Mouse (Mus musculus) lung, postnatal 0 days (tissue): ENCODE data around the gene Zfp768. TPM values are rescaled to one million over a fixed set of nuclear protein-coding genes. Genes with fewer than 3 reads are reported as not detected.

ENCODE experiments used
- ATAC-seq: fragments of 200-750 bp; cut with Nextera tagmentation; 2 replicates; pipeline ENCODE4 v1.8.0; 2017; ENCODE audit warnings: moderate library complexity
- DNase-seq: peaks from one replicate; pipeline ENCODE4 v3.0.0-alpha.2; 2016; ENCODE audit warnings: low spot score
- H3K27ac ChIP-seq: fragments of 300-500 bp; sonication (generic); 2 replicates; pipeline ENCODE4 v1.5.1; 2014; ENCODE audit warnings: antibody characterized with exemption, mild to moderate bottlenecking, low read length, mixed read lengths
- H3K27me3 ChIP-seq: fragments of 300-500 bp; sonication (generic); replicated peaks from 2 replicates; pipeline ENCODE4 v1.6.1; 2014; ENCODE audit warnings: low read length, mixed read lengths; ENCODE audit not compliant: insufficient read depth
- H3K36me3 ChIP-seq: fragments of 300-500 bp; sonication (generic); 2 replicates; pipeline ENCODE4 v1.6.1; 2014; ENCODE audit warnings: low read length, mixed read lengths; ENCODE audit not compliant: insufficient read depth
- H3K4me1 ChIP-seq: fragments of 300-500 bp; sonication (generic); 2 replicates; pipeline ENCODE4 v1.6.1; 2014; ENCODE audit warnings: antibody characterized with exemption, low read depth, low read length, mixed read lengths; ENCODE audit not compliant: insufficient read depth
- H3K4me2 ChIP-seq: fragments of 300-500 bp; sonication (generic); replicated peaks from 2 replicates; pipeline ENCODE4 v1.6.1; 2014; ENCODE audit warnings: low read depth, mild to moderate bottlenecking, low read length, moderate library complexity, mixed read lengths
- H3K4me3 ChIP-seq: fragments of 300-500 bp; sonication (generic); 2 replicates; pipeline ENCODE4 v1.5.1; 2014; ENCODE audit warnings: low read depth, low read length
- H3K9ac ChIP-seq: fragments of 300-500 bp; sonication (generic); replicated peaks from 2 replicates; pipeline ENCODE4 v1.6.1; 2014; ENCODE audit warnings: low read depth, mild to moderate bottlenecking
- H3K9me3 ChIP-seq: fragments of 300-500 bp; sonication (generic); 2 replicates; pipeline ENCODE4 v1.6.1; 2016; ENCODE audit warnings: low read length, mixed read lengths
- CTCF ChIP-seq: IDR thresholded peaks from 2 replicates; pipeline ENCODE4 v1.5.1; 2016; ENCODE audit warnings: antibody characterized with exemption, mild to moderate bottlenecking
- EP300 ChIP-seq: IDR thresholded peaks from 2 replicates; pipeline ENCODE4 v1.6.1; 2016; ENCODE audit warnings: antibody characterized with exemption, mild to moderate bottlenecking, control low read depth
- WGBS: fragments of 180-500 bp; shearing (Covaris S2); extraction: QIAGEN DNeasy Blood & Tissue Kit; methylation state at CpG from one replicate; pipeline ENCODE4 v1.1.7; 2014; 5-methylcytosine and 5-hydroxymethylcytosine counted together
- polyA plus RNA-seq: library from polyadenylated mRNA; unstranded; fragments of >200 nt; fragmentation: Nextera tagmentation; extraction: Ambion mirVana; gene quantifications from 2 replicates; pipeline ENCODE4 v1.2.1, GENCODE M21; 2015

The Zfp768 gene
- polyA plus RNA-seq, 1 experiment from 2014 or later: 12.8 TPM

GRCm38 (mm10) chr7:127341356-127341755 is 4.0 kb downstream of the Zfp768 start:
- ATAC-seq (no peak), DNase-seq (no peak)
- H3K4me2 ChIP-seq: no peak overlapping the region
- 0 out of 2 replicates have a peak, but pooled peaks cover 4% of the 10 kb centered on the region for H3K36me3 ChIP-seq
- H3K9ac ChIP-seq: no peak overlapping the region
- H3K9me3 ChIP-seq: no peaks in the 10 kb centered on the region
- WGBS: 96% methylated on average over 8 of the region's 8 CpGs
- TF ChIP-seq CTCF: no peak
- TF ChIP-seq EP300: no peak
- H3K4me3 ChIP-seq: no peak overlapping the region
- no peaks in the 10 kb centered on the region for H3K4me1 ChIP-seq
- H3K27ac ChIP-seq: no peak overlapping the region
- H3K27me3 ChIP-seq: no peaks in the 10 kb centered on the region

DNA sequence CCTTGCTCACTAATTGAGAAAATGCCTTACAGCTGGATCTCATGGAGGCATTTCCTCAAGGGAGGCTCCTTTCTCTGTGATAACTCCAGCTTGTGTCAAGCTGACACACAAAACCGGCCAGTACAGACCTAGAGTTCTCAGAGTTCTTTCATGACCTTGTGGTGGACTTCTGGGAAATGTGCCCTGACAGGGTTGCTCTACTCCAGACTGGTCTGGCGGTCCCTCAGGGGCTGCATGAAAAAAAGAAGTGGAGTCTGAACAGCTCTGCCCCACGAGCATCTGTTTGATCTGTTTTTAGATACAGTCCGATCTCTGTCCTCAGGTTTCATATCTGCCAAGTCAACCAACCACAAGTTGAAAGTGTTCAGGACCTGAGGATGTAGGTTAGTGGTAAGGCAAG is 7.8 kb downstream of the Zfp768 start:
- Histone ChIP-seq H3K9ac (no peak overlapping the region), H3K4me2 (no peak overlapping the region), H3K4me1 (no peaks in the 10 kb centered on the region), H3K4me3 (no peak overlapping the region), H3K9me3 (no peaks in the 10 kb centered on the region), H3K27me3 (no peaks in the 10 kb centered on the region), H3K27ac (no peak overlapping the region), H3K36me3 (no peaks in the 10 kb centered on the region)
- ATAC-seq (no peak), DNase-seq (no peak)
- 61% methylated on average over 4 of the region's 4 CpGs for WGBS
- no peak for TF ChIP-seq EP300
- no peak for TF ChIP-seq CTCF

DNA sequence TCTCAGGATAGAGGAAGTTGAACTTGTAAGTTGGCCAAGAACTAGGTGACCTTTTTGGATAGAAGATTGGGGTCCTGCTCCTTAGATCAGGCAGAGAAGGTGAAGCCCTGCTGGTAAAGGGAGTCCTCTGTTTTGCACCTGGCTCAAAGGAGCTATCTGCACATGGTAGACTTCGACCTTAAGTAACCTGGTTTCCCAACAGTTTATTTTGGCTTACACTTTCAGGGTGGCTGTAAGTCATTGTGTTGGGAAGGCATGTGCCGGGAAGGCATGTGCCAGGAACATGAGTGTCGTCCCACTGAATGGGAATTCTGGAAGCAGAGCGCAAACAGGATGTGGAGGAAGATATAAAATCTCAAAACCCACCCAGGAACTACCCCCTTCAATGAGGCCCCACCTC is 9.8 kb downstream of the Zfp768 start:
- Histone ChIP-seq H3K4me2 (no peak overlapping the region), H3K4me1 (no peaks in the 10 kb centered on the region), H3K36me3 (no peaks in the 10 kb centered on the region), H3K27me3 (no peaks in the 10 kb centered on the region), H3K9me3 (no peaks in the 10 kb centered on the region), H3K27ac (no peak overlapping the region), H3K4me3 (no peak overlapping the region), H3K9ac (no peak overlapping the region)
- TF ChIP-seq CTCF (no peak), EP300 (no peak)
- DNase-seq (no peak), ATAC-seq (no peak)
- 64% methylated on average over 4 of the region's 4 CpGs for WGBS

DNA sequence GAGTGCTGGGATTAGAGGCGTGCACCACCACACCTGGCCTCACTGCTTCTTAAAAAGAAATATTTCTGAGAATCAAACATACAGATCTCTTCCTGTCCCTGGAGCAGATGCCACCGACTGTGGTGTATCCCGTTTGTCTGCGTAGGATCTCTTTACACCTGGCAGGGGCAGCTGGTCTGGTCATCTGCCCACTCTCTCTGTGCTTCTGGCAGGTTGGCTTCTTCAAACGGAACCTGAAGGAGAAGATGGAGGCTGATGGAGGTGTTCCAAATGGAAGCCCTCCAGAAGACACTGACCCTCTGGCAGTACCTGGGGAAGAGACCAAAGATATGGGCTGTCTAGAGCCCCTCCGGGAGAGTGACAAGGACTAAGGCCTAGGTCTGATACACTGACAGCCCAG is 12.1 kb downstream of the Zfp768 start:
- WGBS: 74% methylated on average over 6 of the region's 6 CpGs
- DNase-seq: no peak
- Histone ChIP-seq H3K27me3 (no peaks in the 10 kb centered on the region), H3K27ac (no peak overlapping the region), H3K36me3 (no peaks in the 10 kb centered on the region), H3K9ac (no peak overlapping the region), H3K4me1 (no peaks in the 10 kb centered on the region), H3K9me3 (no peaks in the 10 kb centered on the region), H3K4me2 (no peak overlapping the region), H3K4me3 (no peak overlapping the region)
- no peak for ATAC-seq
- TF ChIP-seq CTCF: no peak
- no peak for TF ChIP-seq EP300

- no peak overlapping the region for H3K9ac ChIP-seq
- WGBS: 42% methylated on average over 2 of the region's 2 CpGs
- DNase-seq (no peak), ATAC-seq (no peak)
- H3K36me3 ChIP-seq: no peaks in the 10 kb centered on the region
- H3K4me1 ChIP-seq: no peaks in the 10 kb centered on the region
- no peaks in the 10 kb centered on the region for H3K27me3 ChIP-seq
- no peak overlapping the region for H3K27ac ChIP-seq
- TF ChIP-seq CTCF (no peak), EP300 (no peak)
- H3K4me3 ChIP-seq: no peak overlapping the region
- no peak overlapping the region for H3K4me2 ChIP-seq
- H3K9me3 ChIP-seq: no peaks in the 10 kb centered on the region
Measured at GRCm38 (mm10) chr7:127326685-127327084, 18.7 kb downstream of the Zfp768 start.

GRCm38 (mm10) chr7:127325550-127325949 is 19.8 kb downstream of the Zfp768 start:
- Histone ChIP-seq H3K9ac (no peak overlapping the region), H3K36me3 (no peaks in the 10 kb centered on the region), H3K4me3 (no peak overlapping the region), H3K4me1 (no peaks in the 10 kb centered on the region), H3K9me3 (no peaks in the 10 kb centered on the region), H3K4me2 (no peak overlapping the region), H3K27ac (no peak overlapping the region), H3K27me3 (no peaks in the 10 kb centered on the region)
- TF ChIP-seq CTCF (no peak), EP300 (no peak)
- 81% methylated on average over 8 of the region's 8 CpGs for WGBS
- no peak for ATAC-seq
- DNase-seq: no peak

DNA sequence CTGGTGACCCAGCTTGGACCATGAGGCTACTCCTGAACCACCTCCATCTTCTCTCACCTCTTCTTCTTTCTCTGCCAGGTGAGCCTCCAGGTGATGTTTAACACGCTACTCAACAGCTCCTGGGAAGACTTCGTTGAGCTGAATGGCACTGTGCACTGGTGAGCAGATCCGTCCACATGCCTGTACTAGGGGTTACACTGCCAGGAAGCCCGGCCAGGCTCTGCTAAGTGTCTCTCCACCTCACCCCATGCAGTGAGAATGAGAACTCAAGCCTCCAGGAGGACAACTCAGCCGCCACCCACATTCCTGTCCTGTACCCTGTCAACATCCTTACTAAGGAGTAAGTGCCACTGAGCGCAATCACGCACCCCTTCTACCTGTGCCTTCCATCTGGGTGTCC is 20.4 kb downstream of the Zfp768 start:
- DNase-seq (no peak), ATAC-seq (peak; percentile 53)
- WGBS: 59% methylated on average over 7 of the region's 7 CpGs
- no peaks in the 10 kb centered on the region for H3K9me3 ChIP-seq
- no peaks in the 10 kb centered on the region for H3K4me1 ChIP-seq
- no peak overlapping the region for H3K9ac ChIP-seq
- H3K27ac ChIP-seq: no peak overlapping the region
- H3K36me3 ChIP-seq: no peaks in the 10 kb centered on the region
- no peaks in the 10 kb centered on the region for H3K27me3 ChIP-seq
- no peak overlapping the region for H3K4me3 ChIP-seq
- TF ChIP-seq EP300 (no peak), CTCF (no peak)
- no peak overlapping the region for H3K4me2 ChIP-seq
